Mouse (Mus musculus): ENCODE data around the gene Pip4k2b. TPM values are rescaled to one million over a fixed set of nuclear protein-coding genes. Genes with fewer than 3 reads are reported as not detected.

Pip4k2b gene
- total and polyA plus RNA-seq, 2 experiments from 2014 or later = 5.2 to 166 TPM

DNA sequence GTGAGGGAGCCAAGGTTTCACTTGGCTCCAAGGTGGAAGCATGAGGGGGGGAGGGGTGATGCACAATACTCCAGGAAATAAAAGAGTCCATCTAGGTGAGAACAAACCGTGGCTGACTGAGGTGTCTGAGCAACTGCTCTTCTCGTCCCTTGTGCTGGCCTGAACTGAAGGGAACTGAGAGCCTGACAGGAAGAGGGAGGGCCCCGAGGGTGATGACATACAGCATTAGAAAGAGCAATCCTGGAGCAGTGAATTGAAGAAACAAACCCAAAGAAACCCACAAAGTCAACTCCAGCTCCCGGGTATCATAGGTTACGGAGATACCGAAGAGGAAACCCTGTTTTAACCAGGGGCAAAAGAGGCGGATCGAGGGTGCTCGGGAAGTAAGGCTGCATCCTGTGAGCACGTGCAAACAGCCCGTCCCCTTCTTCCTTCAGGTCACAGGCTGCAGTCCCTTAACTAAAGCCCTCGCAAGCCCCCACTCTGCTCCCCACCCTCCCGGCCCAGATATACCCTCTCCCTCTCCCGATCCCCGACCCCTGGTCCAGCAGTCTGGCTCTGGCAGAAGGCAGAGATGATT is 26.1 kb downstream of the Pip4k2b start:
- no peaks in the 10 kb centered on the region for H3K9me3 ChIP-seq (ENCODE audit: low read length)
- H3K4me3 ChIP-seq (ENCODE audit: low read depth, low read length) = no peak overlapping the region
- DNase-seq (ENCODE audit: low spot score) = no peak
- H3K9ac ChIP-seq (replicated peaks; ENCODE audit: low read length, poor library complexity, severe bottlenecking) = no peak overlapping the region
- H3K4me1 ChIP-seq (ENCODE audit: insufficient read depth, low read length) = no peaks in the 10 kb centered on the region
- peaks cover 63% of the 10 kb centered on the region for H3K36me3 ChIP-seq (ENCODE audit: insufficient read depth, low read length)
- H3K4me2 ChIP-seq (ENCODE audit: low read depth, low read length, poor library complexity, severe bottlenecking) = no peak overlapping the region
- no peak overlapping the region for H3K27ac ChIP-seq (ENCODE audit: low read depth, low read length)
- WGBS = 87% methylated on average over 15 of the region's 15 CpGs
- no peak for TF ChIP-seq CTCF (IDR thresholded peaks at IDR 0.05)
- ATAC-seq (ENCODE audit: low FRiP score) = no peak
- H3K27me3 ChIP-seq (ENCODE audit: insufficient read depth, low read length) = no peaks in the 10 kb centered on the region

DNA sequence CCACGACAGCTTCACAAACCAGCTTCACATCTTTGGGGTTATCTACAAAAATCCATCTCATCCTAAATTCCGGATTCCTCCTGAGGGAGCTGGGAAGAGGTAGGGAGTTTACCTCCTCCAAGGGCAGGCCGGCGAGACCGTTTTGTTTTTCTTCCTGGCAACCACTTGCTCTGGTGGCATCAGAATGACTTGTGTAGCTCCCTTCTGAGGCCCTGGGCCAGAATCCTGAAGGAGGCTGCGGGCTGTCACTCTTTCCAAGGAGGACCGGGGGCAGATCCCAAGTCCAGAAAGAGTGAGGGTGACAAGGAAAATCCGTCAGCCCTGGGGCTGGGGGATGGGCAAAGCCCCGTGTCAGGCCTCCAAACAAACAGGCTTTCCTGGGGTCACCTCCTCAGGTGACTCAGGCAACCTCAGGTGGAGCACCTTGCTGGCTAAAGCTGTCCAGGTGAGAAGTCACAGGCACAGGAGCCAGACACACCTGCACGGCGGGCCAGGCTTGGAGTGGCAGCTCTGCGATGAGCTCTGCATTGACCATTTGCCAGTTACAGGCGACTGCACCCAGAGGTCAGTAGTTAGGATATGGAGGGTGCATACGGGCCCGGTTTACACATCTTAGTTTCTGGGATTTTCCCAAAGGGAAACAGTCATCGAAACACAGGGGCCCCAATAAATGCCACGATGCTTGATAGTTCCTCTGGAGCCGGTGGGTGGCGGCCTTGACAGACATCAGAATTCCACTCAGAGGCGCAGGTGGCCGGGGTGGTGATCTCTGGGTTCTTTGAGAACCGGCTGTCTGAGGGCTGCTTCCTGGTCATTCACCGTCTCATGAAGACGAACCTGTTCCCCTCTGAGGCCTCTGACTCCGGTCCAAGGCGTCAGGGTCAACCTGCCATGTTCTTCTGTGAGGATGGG is 26.9 kb downstream of the Pip4k2b start:
- no peak overlapping the region for H3K9ac ChIP-seq (replicated peaks; ENCODE audit: low read length, poor library complexity, severe bottlenecking)
- no peak for TF ChIP-seq CTCF (IDR thresholded peaks at IDR 0.05)
- H3K4me3 ChIP-seq (ENCODE audit: low read depth, low read length) = no peak overlapping the region
- H3K4me2 ChIP-seq (ENCODE audit: low read depth, low read length, poor library complexity, severe bottlenecking) = no peak overlapping the region
- no peak overlapping the region for H3K27ac ChIP-seq (ENCODE audit: low read depth, low read length)
- H3K27me3 ChIP-seq (ENCODE audit: insufficient read depth, low read length) = no peaks in the 10 kb centered on the region
- no peaks in the 10 kb centered on the region for H3K9me3 ChIP-seq (ENCODE audit: low read length)
- DNase-seq (ENCODE audit: low spot score) (no peak), ATAC-seq (ENCODE audit: low FRiP score) (no peak)
- no peaks in the 10 kb centered on the region for H3K4me1 ChIP-seq (ENCODE audit: insufficient read depth, low read length)
- 88% methylated on average over 26 of the region's 26 CpGs for WGBS
- H3K36me3 ChIP-seq (ENCODE audit: insufficient read depth, low read length) = peaks cover 64% of the 10 kb centered on the region

DNA sequence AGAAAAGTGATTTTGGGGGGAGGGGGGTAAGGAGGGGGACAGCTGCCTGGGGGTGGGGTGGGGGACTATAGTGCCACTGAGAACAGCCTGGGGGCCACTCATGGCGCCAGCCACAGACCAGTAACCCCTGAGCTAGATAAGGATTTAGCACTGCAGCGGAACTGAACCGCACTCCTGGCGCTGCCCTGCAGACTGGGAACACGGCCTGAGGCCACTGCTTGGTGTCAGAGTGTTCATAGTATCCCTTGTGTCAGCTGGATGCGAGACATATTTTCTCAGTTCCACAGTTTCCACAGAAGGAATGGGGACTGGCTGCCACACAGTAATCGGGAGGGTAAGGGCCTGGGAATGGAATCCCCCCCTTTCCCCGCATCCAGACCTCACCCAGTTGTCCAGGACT is 28.5 kb downstream of the Pip4k2b start:
- no peak for TF ChIP-seq CTCF (IDR thresholded peaks at IDR 0.05)
- no peak for DNase-seq (ENCODE audit: low spot score)
- H3K9me3 ChIP-seq (ENCODE audit: low read length) = no peaks in the 10 kb centered on the region
- H3K4me2 ChIP-seq (ENCODE audit: low read depth, low read length, poor library complexity, severe bottlenecking) = no peak overlapping the region
- H3K4me1 ChIP-seq (ENCODE audit: insufficient read depth, low read length) = no peaks in the 10 kb centered on the region
- peaks cover 63% of the 10 kb centered on the region for H3K36me3 ChIP-seq (ENCODE audit: insufficient read depth, low read length)
- no peak for ATAC-seq (ENCODE audit: low FRiP score)
- no peaks in the 10 kb centered on the region for H3K27me3 ChIP-seq (ENCODE audit: insufficient read depth, low read length)
- H3K9ac ChIP-seq (replicated peaks; ENCODE audit: low read length, poor library complexity, severe bottlenecking) = no peak overlapping the region
- H3K4me3 ChIP-seq (ENCODE audit: low read depth, low read length) = no peak overlapping the region
- no peak overlapping the region for H3K27ac ChIP-seq (ENCODE audit: low read depth, low read length)
- WGBS = 85% methylated on average over 8 of the region's 8 CpGs

DNA sequence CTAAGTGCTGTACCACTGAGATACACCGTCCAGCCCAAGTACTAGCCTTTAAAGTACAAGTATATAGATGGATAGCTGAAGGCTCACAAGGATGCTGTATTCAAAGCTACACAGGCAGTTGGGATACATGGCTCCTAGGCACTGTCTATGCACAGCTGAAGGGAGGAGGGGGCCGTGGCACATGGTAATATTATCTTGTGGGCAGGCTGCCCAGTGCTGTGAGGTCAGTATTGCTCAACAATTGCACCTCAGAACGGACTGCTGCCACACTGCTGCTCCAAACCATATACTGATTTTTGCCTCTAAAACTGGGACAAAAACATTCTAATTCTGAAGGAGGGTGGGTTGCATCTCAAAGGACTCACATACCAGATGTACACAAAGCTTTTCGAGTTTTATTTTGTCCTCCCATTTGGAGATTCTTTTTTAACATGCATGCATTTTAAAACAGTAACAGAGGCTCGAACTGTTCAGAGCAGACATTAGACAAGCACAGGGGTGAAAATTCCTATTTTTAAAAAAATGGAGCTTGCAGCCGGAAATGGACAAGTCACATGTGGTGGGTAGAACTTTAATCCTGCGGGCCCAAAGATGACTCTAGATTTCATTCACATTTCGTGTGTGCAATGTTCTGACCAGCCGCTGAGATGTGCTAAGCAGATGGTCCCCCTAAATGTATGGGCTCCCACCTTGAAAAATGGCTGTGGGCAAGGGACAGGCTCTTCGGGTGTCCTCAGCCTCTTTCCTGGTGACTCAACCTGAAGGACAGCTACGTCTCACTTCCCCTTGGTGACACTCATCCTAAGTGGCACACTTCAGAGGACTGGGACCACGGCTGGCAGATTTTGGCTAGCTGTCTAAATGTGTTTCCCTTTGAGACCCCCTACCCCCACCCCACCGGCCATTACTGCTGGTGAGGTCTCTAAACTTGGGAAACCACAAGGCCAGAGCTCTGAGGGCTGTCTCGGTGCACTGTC is 29.4 kb downstream of the Pip4k2b start:
- Histone ChIP-seq H3K27ac (ENCODE audit: low read depth, low read length) (no peak overlapping the region), H3K4me2 (ENCODE audit: low read depth, low read length, poor library complexity, severe bottlenecking) (no peak overlapping the region), H3K4me3 (ENCODE audit: low read depth, low read length) (no peak overlapping the region), H3K36me3 (ENCODE audit: insufficient read depth, low read length) (peaks cover 56% of the 10 kb centered on the region), H3K9me3 (ENCODE audit: low read length) (no peaks in the 10 kb centered on the region), H3K27me3 (ENCODE audit: insufficient read depth, low read length) (no peaks in the 10 kb centered on the region), H3K4me1 (ENCODE audit: insufficient read depth, low read length) (no peaks in the 10 kb centered on the region), H3K9ac (replicated peaks; ENCODE audit: low read length, poor library complexity, severe bottlenecking) (no peak overlapping the region)
- no peak; the same call in 1 of the 2 replicates for TF ChIP-seq CTCF (IDR thresholded peaks at IDR 0.05)
- ATAC-seq (ENCODE audit: low FRiP score) (no peak), DNase-seq (ENCODE audit: low spot score) (no peak)
- 90% methylated on average over 14 of the region's 14 CpGs for WGBS

DNA sequence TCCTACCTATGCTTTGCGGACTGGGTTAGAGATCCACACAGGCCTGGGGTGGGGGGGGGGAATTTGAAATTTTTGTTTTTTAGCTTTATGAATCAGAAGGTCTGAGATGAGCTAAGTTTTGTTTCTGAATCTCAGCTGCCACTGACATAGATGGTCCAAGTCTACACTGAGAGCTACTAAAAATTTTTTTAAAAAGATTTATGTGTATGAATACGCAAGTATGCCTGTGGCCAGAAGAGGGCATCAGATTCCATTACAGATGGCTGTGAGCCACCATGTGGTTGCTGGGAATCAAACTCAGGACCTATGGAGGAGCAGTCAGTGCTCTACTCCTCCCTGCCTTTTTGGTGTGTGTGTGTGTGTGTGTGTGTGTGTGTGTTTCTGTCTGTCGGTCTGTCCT is 30.1 kb downstream of the Pip4k2b start:
- 96% methylated on average over 3 of the region's 3 CpGs for WGBS
- peak; percentile 55 for TF ChIP-seq CTCF (IDR thresholded peaks at IDR 0.05)
- Histone ChIP-seq H3K9ac (replicated peaks; ENCODE audit: low read length, poor library complexity, severe bottlenecking) (no peak overlapping the region), H3K4me2 (ENCODE audit: low read depth, low read length, poor library complexity, severe bottlenecking) (no peak overlapping the region), H3K27ac (ENCODE audit: low read depth, low read length) (peak overlapping the region; percentile 26; the same call in 1 of the 2 replicates), H3K9me3 (ENCODE audit: low read length) (no peaks in the 10 kb centered on the region), H3K4me1 (ENCODE audit: insufficient read depth, low read length) (no peaks in the 10 kb centered on the region), H3K36me3 (ENCODE audit: insufficient read depth, low read length) (peaks cover 49% of the 10 kb centered on the region), H3K4me3 (ENCODE audit: low read depth, low read length) (no peak overlapping the region), H3K27me3 (ENCODE audit: insufficient read depth, low read length) (no peaks in the 10 kb centered on the region)
- no peak for ATAC-seq (ENCODE audit: low FRiP score)
- DNase-seq (ENCODE audit: low spot score) = no peak
